Mouse (Mus musculus): ENCODE data around the gene Ppy.

GRCm38 (mm10) chr11:102102485-102103258, 1.6 kb upstream of the Ppy start:
- peak; percentile 95 for TF ChIP-seq CTCF (IDR thresholded peaks at IDR 0.05; ENCODE audit: extremely low read depth, insufficient read length, insufficient replicate concordance, low read depth, low read length)
- no peak for TF ChIP-seq POLR2A (IDR thresholded peaks at IDR 0.05; ENCODE audit: low read depth, low read length)
